Mouse (Mus musculus): Measurements from ENCODE around the gene Slco1a1.

- TF ChIP-seq CTCF (IDR thresholded peaks at IDR 0.05; ENCODE audit: low read depth) (no peak), EP300 (IDR thresholded peaks at IDR 0.05; ENCODE audit: low read depth) (no peak)
These were observed 78.0 kb downstream of the Slco1a1 start for GRCm38 (mm10) chr6:141868735-141869134.
